Mouse (Mus musculus): Measurements from ENCODE around the gene Slc25a31.

DNA sequence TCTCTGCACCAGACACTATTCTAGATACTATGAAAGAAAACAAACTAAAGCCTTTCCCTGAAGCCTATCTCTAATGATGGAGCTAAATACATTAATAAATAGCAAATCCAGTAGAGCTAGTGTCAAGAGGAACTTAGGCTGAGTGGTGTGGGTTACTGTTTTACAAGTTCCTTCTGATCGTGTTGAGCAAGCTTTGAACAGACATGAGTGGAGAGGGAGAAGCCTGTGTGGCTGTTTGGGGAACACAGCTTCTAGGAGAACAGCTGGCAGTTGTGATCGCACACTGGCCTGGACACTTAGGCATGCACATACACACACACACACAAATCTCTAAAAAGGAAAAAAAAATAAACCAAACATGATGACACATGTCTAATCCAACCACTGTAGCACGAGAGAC lies 9.8 kb upstream of the Slc25a31 start:
- TF ChIP-seq CTCF (IDR thresholded peaks at IDR 0.05; ENCODE audit: extremely low read depth, insufficient read depth, low read length): no peak
- TF ChIP-seq POLR2A (IDR thresholded peaks at IDR 0.05; ENCODE audit: extremely low read depth, insufficient read depth, low read length): no peak

Data from cortical plate, adult 2 months (tissue).